Mouse (Mus musculus) myocyte (in vitro differentiated cells): Measurements from ENCODE around the gene Tbc1d17. TPM values are rescaled to one million over a fixed set of nuclear protein-coding genes. Genes with fewer than 3 reads are reported as not detected.
A peak's percentile ranks its signal among the peaks of the same experiment; 100 is the strongest.

Experiments
- H3K27me3 ChIP-seq: one replicate; pipeline ENCODE4 v1.6.1; 2011; ENCODE audit not compliant: control insufficient read depth, insufficient read depth, insufficient read length
- H3K36me3 ChIP-seq: one replicate; pipeline ENCODE4 v1.6.1; 2011; ENCODE audit not compliant: control insufficient read depth, insufficient read depth
- H3K4me2 ChIP-seq: one replicate; pipeline ENCODE4 v1.6.1; 2011; ENCODE audit warnings: low read depth, control low read depth
- H3K4me3 ChIP-seq: one replicate; pipeline ENCODE4 v1.5.1; 2011; ENCODE audit warnings: mild to moderate bottlenecking, control low read depth, moderate library complexity
- H3K79me2 ChIP-seq: one replicate; pipeline ENCODE4 v1.6.1; 2011; ENCODE audit not compliant: control insufficient read depth, insufficient read depth
- H3ac ChIP-seq: one replicate; pipeline ENCODE4 v1.6.1; 2011; ENCODE audit not compliant: control insufficient read depth, insufficient read length
- CEBPB ChIP-seq: IDR thresholded peaks from 2 replicates; pipeline ENCODE4 v1.6.1; 2011; ENCODE audit warnings: mild to moderate bottlenecking, moderate library complexity; ENCODE audit not compliant: poor library complexity, insufficient read depth, severe bottlenecking
- E2F4 ChIP-seq: IDR thresholded peaks from one replicate; pipeline ENCODE4 v1.6.1; 2011; ENCODE audit warnings: mild to moderate bottlenecking, control low read depth, moderate library complexity; ENCODE audit not compliant: insufficient read depth
- MAX ChIP-seq: IDR thresholded peaks from one replicate; pipeline ENCODE4 v1.6.1; 2011; ENCODE audit warnings: low read depth, mild to moderate bottlenecking, control low read depth
- MYOD1 ChIP-seq, 3 experiments: IDR thresholded peaks; one replicate each; pipeline ENCODE4 v1.6.1; 2011; ENCODE audit warnings: control low read depth in 2 of 3, low read depth in 2 of 3, mild to moderate bottlenecking in 2 of 3, moderate library complexity in 1 of 3; ENCODE audit not compliant: insufficient read length in 2 of 3, control insufficient read depth in 1 of 3
- MYOG ChIP-seq, 3 experiments: IDR thresholded peaks; one replicate each; pipeline ENCODE4 v1.6.1; 2011; ENCODE audit warnings: control low read depth in 2 of 3, low read depth in 2 of 3, mild to moderate bottlenecking in 2 of 3; ENCODE audit not compliant: insufficient read length in 2 of 3, control insufficient read depth in 1 of 3, insufficient read depth in 1 of 3
- POLR2A ChIP-seq: IDR thresholded peaks from one replicate; pipeline ENCODE4 v1.6.1; 2011; ENCODE audit warnings: low read depth, mild to moderate bottlenecking, control low read depth, moderate library complexity; ENCODE audit not compliant: insufficient read length
- POLR2AphosphoS2 ChIP-seq: IDR thresholded peaks from one replicate; pipeline ENCODE4 v1.6.1; 2011; ENCODE audit warnings: low read depth, control low read depth; ENCODE audit not compliant: insufficient read length
- REST ChIP-seq: IDR thresholded peaks from one replicate; pipeline ENCODE4 v1.6.1; 2011; ENCODE audit warnings: mild to moderate bottlenecking, control low read depth, moderate library complexity; ENCODE audit not compliant: insufficient read depth, insufficient read length
- SRF ChIP-seq: IDR thresholded peaks from one replicate; pipeline ENCODE4 v1.6.1; 2011; ENCODE audit warnings: low read depth; ENCODE audit not compliant: control insufficient read depth, insufficient read length
- TCF12 ChIP-seq: IDR thresholded peaks from one replicate; pipeline ENCODE4 v1.6.1; 2011; ENCODE audit warnings: mild to moderate bottlenecking, control low read depth; ENCODE audit not compliant: poor library complexity, insufficient read depth, severe bottlenecking
- TCF3 ChIP-seq: IDR thresholded peaks from one replicate; pipeline ENCODE4 v1.6.1; 2011; ENCODE audit warnings: low read depth, control low read depth; ENCODE audit not compliant: insufficient read length
- USF1 ChIP-seq: IDR thresholded peaks from one replicate; pipeline ENCODE4 v1.6.1; 2011; ENCODE audit warnings: low read depth, mild to moderate bottlenecking, control low read depth, moderate library complexity
- polyA plus RNA-seq: library from polyadenylated mRNA; unstranded; fragments of >200 nt; fragmentation: generic; extraction: Trizol; gene quantifications from one replicate; pipeline ENCODE4 v1.2.1, GENCODE M21; 2012; ENCODE audit warnings: missing spikeins

The Tbc1d17 gene
- 53.8 TPM for polyA plus RNA-seq

DNA sequence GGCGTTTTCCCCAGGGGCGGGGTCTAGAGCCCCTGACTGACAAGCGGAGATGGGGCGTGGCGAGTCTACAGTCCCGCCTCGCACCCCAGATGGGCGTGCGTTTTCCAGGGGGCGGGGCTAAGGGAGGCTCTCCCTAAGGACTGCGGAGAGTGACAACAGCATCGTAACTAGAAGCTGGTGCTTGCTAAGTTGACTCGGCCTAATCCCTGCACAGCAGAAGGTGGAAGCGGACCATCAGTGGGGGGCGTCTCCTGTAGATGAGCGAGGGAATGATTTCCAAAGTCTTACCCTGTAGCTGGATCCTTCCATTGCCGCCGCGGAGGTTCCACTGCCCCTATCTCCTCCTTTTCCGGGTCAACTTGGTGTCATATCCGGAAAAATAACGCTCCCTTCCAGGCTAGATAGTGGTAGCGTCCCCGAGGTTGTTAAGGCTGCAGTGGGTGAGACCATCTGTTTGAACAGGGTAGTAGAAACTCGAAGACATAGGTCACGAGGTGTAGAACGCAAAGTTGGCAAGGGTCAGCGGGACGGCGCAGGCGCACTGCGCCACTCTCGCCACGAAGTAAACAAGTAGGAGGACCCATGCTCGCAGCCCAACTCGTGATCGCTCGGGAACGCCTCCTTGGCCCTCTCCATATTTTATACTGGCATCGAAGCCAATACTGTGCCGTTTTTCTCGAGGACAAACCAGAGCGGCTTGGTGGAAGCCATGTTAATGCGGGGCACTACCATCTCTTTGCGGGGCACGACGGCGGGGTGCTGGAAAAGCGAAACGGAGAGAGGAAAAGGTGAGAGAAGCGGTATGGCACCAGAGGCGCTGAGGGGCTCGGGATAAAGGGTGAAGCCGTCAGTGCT, at the start of gene Tbc1d17, which contains the start of gene Akt1s1:
Gene Tbc1d17 (minus strand): TSS at position 519 of the 855 bp plus-strand sequence.
Gene Akt1s1 (plus strand): TSS at position 431 of the 855 bp plus-strand sequence.
- Histone ChIP-seq H3K27me3 (no peaks in the 10 kb centered on the region), H3K4me3 (peak within 1 kb of the TSS; percentile 94), H3K36me3 (peaks cover 7% of the 10 kb centered on the region), H3K79me2 (peaks cover 34% of the 10 kb centered on the region), H3K4me2 (peak within 1 kb of the TSS; percentile 90), H3ac (peak within 1 kb of the TSS; percentile 80)
- TF ChIP-seq CEBPB: no peak
- peak; percentile 84 for TF ChIP-seq USF1
- peak; percentile 21 for TF ChIP-seq POLR2A

- H3ac ChIP-seq: no peak overlapping the region
- peaks cover 7% of the 10 kb centered on the region for H3K36me3 ChIP-seq
- TF ChIP-seq MYOG (IDR thresholded peaks at IDR 0.05; ENCODE audit: control insufficient read depth in 1 of 3, insufficient read depth in 1 of 3, insufficient read length in 2 of 3, low read depth in 2 of 3): no peak
- TF ChIP-seq REST: no peak
- TF ChIP-seq TCF3: no peak
- no peak for TF ChIP-seq MAX
- no peak for TF ChIP-seq MYOD1 (IDR thresholded peaks at IDR 0.05; ENCODE audit: control insufficient read depth in 1 of 3, insufficient read length in 2 of 3, low read depth in 2 of 3)
- TF ChIP-seq SRF: no peak
- peak; percentile 65 for TF ChIP-seq POLR2AphosphoS2
- no peak for TF ChIP-seq TCF12
- no peak for TF ChIP-seq E2F4
- TF ChIP-seq POLR2A: peak; percentile 40
- no peaks in the 10 kb centered on the region for H3K27me3 ChIP-seq
- no peak overlapping the region for H3K4me3 ChIP-seq
- H3K79me2 ChIP-seq: no peaks in the 10 kb centered on the region
- H3K4me2 ChIP-seq: no peak overlapping the region
These were observed 49.7 kb upstream of the Tbc1d17 start for GRCm38 (mm10) chr7:44898607-44899006.

GRCm38 (mm10) chr7:44896499-44896898, 47.6 kb upstream of the Tbc1d17 start:
- Histone ChIP-seq H3ac (no peak overlapping the region), H3K79me2 (peaks cover 6% of the 10 kb centered on the region), H3K4me3 (peak overlapping the region; percentile 46), H3K36me3 (no peaks in the 10 kb centered on the region), H3K27me3 (no peaks in the 10 kb centered on the region), H3K4me2 (peak overlapping the region; percentile 97)
- TF ChIP-seq SRF (no peak), TCF12 (no peak), E2F4 (no peak), TCF3 (no peak), CEBPB (no peak), USF1 (no peak), MAX (no peak), MYOD1 (IDR thresholded peaks at IDR 0.05; ENCODE audit: control insufficient read depth in 1 of 3, insufficient read length in 2 of 3, low read depth in 2 of 3) (no peak)

- TF ChIP-seq TCF3: no peak
- TF ChIP-seq POLR2A: peak; percentile 28
- TF ChIP-seq MYOG (IDR thresholded peaks at IDR 0.05; ENCODE audit: control insufficient read depth in 1 of 3, insufficient read depth in 1 of 3, insufficient read length in 2 of 3, low read depth in 2 of 3): peak in 1 of 3 experiments; percentile 28
- no peak for TF ChIP-seq E2F4
- TF ChIP-seq SRF: peak; percentile 25
- TF ChIP-seq TCF12: no peak
- no peak for TF ChIP-seq POLR2AphosphoS2
- Histone ChIP-seq H3K36me3 (no peaks in the 10 kb centered on the region), H3K79me2 (peaks cover 13% of the 10 kb centered on the region), H3K4me2 (peak within 1 kb of the TSS; percentile 97), H3K4me3 (peak within 1 kb of the TSS; percentile 46), H3K27me3 (no peaks in the 10 kb centered on the region), H3ac (no peak within 1 kb of the TSS)
These were observed 46.9 kb upstream of the Tbc1d17 start, which contains the start of gene Fuz for GRCm38 (mm10) chr7:44895593-44896434. Gene Fuz, plus strand, starts transcription at chr7:44896079.
